Mouse (Mus musculus): ENCODE measurements at regions not wholly inside any gene's neighbourhood (a gene's known extent, or its start where the extent isn't known, plus 50 kb on each side); places are given as distances from the start of the nearest gene placed in this dataset.
A peak's percentile ranks its signal among the peaks of the same experiment; 100 is the strongest.

GRCm38 (mm10) chr4:135033302-135033701, 87.2 kb upstream of the Runx3 start:
- intact Hi-C loops (cut with DNase I) = no loop called here
- DNase-seq = no peak

GRCm38 (mm10) chr4:135034406-135034805, 86.0 kb upstream of the Runx3 start:
- intact Hi-C loops (cut with DNase I) = no loop called here
- DNase-seq = peak; percentile 57

DNA sequence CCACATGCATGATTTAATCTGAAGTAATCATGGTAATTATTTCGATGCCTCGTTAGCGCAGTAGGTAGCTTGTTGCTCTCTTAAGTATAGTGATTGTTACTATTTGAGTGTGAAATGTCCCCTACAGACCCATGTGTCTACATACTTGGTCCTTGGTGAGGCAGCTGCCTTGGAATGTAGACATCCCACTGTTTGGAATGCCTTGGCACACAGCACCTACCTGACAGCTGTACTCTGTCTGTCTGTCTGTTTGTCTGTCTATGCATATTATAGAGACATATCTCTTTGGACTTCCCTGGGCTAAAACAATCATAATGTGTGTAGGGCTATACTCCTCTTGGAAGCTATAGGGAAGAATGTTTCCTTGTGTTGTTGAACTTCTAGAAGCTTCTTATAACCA, 83.7 kb upstream of the Runx3 start:
- intact Hi-C loops (cut with DNase I) = no loop called here
- no peak for DNase-seq

GRCm38 (mm10) chr4:135039234-135039633, 81.2 kb upstream of the Runx3 start:
- intact Hi-C loops (cut with DNase I) = no loop called here
- DNase-seq = no peak

DNA sequence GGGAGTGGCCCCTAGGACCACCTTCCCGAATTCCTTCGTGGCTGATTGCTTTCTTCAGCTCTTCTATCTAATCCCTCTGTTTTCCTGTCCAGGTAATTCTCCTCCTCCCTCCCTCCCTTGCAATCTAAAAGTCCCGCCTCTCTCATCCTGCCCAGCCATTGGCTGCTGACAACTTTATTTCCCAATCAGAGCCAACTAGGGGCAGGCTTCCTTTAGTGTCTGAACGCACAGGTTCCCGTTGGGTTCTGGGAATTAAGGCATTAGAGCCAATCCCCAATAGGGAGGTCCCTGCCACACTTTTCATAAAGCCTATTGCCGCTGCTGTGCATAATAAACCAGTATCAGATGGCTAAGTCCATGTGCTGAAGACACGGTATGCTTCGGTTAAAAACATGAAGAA, 78.5 kb upstream of the Runx3 start:
- intact Hi-C loops (cut with DNase I) = no loop called here
- DNase-seq = no peak

DNA sequence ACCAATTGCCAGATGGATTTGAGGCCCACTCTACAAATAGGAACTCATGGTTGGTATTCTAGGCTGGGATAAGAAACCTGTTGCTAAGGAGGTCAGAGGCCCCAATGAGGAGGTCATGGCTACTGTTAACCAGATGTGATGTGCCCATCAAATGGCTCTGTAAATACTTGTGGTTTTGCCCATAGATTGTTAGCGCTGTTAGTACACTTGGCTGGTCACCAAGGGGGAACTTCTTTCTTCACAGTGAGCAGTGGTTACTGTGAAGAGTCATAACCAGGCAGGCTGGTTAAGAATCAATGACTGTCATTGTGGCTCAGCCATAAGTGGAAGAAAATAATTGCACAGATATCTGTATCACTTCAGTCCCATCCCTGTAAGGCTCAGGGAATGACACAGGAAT, 78.0 kb upstream of the Runx3 start:
- intact Hi-C loops (cut with DNase I) = no loop called here
- DNase-seq = no peak

- no peak for DNase-seq
- intact Hi-C loops (cut with DNase I) = no loop called here
Observed at GRCm38 (mm10) chr4:135045054-135045453, 75.4 kb upstream of the Runx3 start.

GRCm38 (mm10) chr4:135046619-135047018, 73.8 kb upstream of the Runx3 start:
- no peak for DNase-seq
- intact Hi-C loops (cut with DNase I) = no loop called here

DNA sequence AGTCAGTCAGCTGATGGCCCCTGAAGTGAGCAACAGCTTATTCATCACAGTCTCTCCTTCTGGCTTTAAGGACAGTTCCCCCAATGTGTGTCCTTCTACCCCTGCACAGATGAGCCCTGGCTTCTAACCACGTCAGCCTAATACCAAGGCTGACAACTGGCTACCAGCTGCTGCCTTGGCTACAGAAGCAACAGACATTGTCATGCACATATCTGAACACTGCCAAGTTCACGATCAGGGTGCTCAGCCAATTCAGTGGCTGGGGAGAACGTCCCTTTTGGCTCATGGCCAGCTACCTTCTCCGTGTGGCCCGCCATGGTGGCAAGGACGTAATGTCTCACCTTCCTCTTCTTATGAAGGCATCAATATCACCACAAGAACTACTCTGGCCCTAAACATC, 73.2 kb upstream of the Runx3 start:
- DNase-seq = peak; percentile 54
- intact Hi-C loops (cut with DNase I) = no loop called here

GRCm38 (mm10) chr4:135047771-135048170, 72.7 kb upstream of the Runx3 start:
- intact Hi-C loops (cut with DNase I) = no loop called here
- DNase-seq = peak; percentile 35

DNA sequence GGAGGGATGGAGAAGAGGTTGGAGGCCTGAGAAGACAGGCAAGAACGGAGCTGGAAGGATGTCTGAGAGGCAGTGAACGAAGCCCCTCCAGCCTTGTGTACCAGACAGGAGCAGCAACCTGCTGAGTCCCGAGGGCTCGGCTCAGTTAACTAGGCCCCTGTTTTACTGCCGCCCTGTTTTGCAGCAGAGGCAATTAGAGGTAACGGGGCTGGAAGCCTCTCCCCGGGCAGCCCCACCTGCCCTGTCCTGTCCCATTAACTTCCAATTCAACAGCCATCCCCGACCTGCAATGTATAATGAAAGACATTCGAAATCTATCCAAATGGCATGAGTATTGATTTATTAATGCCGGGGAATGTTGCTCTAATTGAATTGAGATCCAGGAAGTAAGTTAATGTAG, 70.5 kb upstream of the Runx3 start:
- DNase-seq = no peak
- intact Hi-C loops (cut with DNase I) = no loop called here

DNA sequence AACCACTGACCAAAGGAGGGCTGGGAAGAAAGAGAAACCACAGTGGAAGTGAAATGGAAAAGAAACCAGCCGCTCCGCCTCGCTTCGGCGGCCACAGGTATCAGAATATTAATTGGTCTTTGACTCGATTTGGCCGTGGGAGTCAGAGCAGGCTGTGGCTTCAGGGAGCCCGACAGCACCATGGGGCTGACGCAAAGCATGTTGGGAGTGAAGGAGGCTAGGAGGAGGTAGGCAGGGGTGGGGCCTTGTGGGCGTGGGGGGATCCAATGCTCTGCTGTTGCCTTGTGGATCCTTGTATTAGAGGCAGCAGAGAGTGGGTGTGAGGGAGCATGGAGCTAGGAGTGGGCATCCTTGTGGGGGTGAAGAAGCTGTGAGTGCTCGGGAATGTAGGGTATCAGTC, 69.0 kb upstream of the Runx3 start:
- DNase-seq = no peak
- intact Hi-C loops (cut with DNase I) = no loop called here

- DNase-seq = no peak
- intact Hi-C loops (cut with DNase I) = no loop called here
Observed at GRCm38 (mm10) chr4:135053585-135053984, 66.9 kb upstream of the Runx3 start.

DNA sequence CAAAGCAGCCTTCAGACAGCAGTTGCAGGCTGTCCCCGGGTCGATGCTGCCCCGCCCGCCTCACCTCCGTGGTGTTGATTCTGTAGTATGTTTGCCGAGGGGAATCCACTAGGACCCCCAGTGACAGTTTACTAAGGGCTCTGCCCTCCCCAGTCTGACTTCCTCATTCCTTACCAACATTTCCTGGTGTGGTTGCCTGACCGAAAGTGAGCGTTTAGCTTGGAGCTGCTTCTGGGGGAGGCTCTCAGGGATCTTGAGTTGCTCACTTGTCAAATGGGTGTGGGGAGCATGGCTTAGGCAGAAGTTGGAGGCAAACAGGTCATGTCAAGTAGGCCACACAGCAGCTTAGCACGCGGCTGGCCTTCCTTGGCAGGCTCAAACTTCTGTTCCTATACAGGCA, 66.1 kb upstream of the Runx3 start:
- intact Hi-C loops (cut with DNase I) = no loop called here
- DNase-seq = no peak

- intact Hi-C loops (cut with DNase I) = no loop called here
- DNase-seq = no peak
Observed at GRCm38 (mm10) chr4:135056371-135056770, 64.1 kb upstream of the Runx3 start.

GRCm38 (mm10) chr4:135057286-135057685, 63.2 kb upstream of the Runx3 start:
- intact Hi-C loops (cut with DNase I) = no loop called here
- DNase-seq = no peak

GRCm38 (mm10) chr4:135058895-135059294, 61.6 kb upstream of the Runx3 start:
- intact Hi-C loops (cut with DNase I) = no loop called here
- no peak for DNase-seq

- intact Hi-C loops (cut with DNase I) = loop anchor here (10.0 kb wide), 1 partner anchor 144 kb away; no protein-coding TSS in a partner anchor
- DNase-seq = no peak
Observed at GRCm38 (mm10) chr4:135061030-135061743, 59.3 kb upstream of the Runx3 start.

DNA sequence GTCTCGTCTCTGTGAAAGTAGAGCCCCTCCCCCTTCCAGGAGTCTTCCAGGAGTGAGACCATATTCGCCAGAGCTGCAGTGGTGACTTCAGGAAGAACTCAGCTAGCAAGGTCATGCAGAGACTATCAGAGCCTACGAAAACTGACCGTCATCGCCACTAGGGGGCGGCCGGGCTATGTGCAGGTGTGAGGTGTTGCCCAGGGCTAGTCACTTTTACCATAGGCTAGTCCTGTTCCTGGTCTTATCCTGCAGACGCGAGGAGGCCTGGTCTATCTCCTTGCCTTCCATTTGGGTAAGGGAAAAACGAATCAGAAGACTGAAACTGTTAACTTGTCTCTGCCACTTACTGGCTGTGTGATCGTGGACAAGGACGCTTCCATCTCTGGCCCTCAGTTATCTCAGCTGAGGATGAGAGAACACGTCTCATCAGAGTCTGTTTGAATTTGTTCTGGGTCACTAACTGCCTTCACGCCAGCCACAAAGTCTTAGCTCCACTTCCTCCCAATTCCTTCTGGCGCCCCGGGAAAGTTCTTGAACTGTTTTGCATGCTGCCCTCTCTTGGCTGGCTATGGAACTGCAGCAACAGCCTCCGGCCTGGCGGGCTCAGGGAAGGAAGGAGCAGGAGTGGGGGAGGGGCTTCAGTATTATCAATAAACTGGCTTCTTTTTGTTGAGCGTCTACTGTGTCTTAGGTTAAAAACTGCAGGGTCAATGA, 53.5 kb upstream of the Runx3 start:
- intact Hi-C loops (cut with DNase I) = loop anchor here (10.0 kb wide), 1 partner anchor 138 kb away; no protein-coding TSS in a partner anchor
- DNase-seq = peak; percentile 83

- intact Hi-C loops (cut with DNase I) = loop anchor here (10.0 kb wide), 1 partner anchor 137 kb away; no protein-coding TSS in a partner anchor
Observed at GRCm38 (mm10) chr4:135067805-135068204, 52.6 kb upstream of the Runx3 start.

DNA sequence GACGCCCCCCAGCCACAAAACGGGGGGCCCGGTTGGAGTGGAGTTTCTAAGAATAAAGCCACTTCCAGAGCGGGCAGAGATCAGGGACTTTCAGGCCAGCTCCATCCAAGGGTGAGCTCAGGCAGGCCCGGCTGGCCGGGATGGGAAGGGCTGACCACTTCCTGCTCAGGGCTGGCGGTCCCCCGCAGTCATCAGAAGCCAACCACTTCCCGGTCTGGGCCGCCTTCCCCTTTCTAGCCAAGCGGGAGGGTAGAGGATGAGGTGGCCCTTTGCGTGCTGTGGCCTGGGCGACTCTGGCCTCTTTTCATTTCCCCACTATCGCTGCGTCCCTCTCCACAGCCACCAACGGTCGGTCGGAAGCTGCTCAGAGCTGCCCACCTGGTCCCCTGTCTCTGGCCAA, 50.6 kb upstream of the Runx3 start:
- no peak for DNase-seq
- intact Hi-C loops (cut with DNase I) = loop anchor here (10.0 kb wide), 1 partner anchor 135 kb away; no protein-coding TSS in a partner anchor

More at GRCm38 (mm10) chr4:135067805-135068204, 52.6 kb upstream of the Runx3 start:
- DNase-seq = no peak
